Mouse (Mus musculus) hindbrain, embryonic 14.5 days (tissue): Measurements from ENCODE around the gene Ptpn18. TPM values are rescaled to one million over a fixed set of nuclear protein-coding genes. Genes with fewer than 3 reads are reported as not detected.

Experiments
- ATAC-seq: fragments of 200-750 bp; cut with Nextera tagmentation; 2 replicates; pipeline ENCODE4 v1.8.0; 2017; ENCODE audit warnings: moderate number of reproducible peaks, mild to moderate bottlenecking, moderate TSS enrichment, moderate library complexity; ENCODE audit not compliant: low FRiP score
- DNase-seq: peaks from one replicate; pipeline ENCODE4 v3.0.0-alpha.2; 2015; ENCODE audit warnings: low spot score
- H3K27ac ChIP-seq: fragments of 300-500 bp; sonication (generic); 2 replicates; pipeline ENCODE4 v1.5.1; 2014; ENCODE audit warnings: mild to moderate bottlenecking, moderate library complexity
- H3K27me3 ChIP-seq: fragments of 300-500 bp; sonication (generic); 2 replicates; pipeline ENCODE4 v1.6.1; 2014; ENCODE audit warnings: mild to moderate bottlenecking, low read length, mixed read lengths; ENCODE audit not compliant: control insufficient read depth, insufficient read depth
- H3K36me3 ChIP-seq: fragments of 300-500 bp; sonication (generic); replicated peaks from 2 replicates; pipeline ENCODE4 v1.6.1; 2014; ENCODE audit not compliant: control insufficient read depth, insufficient read depth
- H3K4me1 ChIP-seq: fragments of 300-500 bp; sonication (generic); replicated peaks from 2 replicates; pipeline ENCODE4 v1.6.1; 2014; ENCODE audit warnings: antibody characterized with exemption, low read length, mixed read lengths; ENCODE audit not compliant: control insufficient read depth, insufficient read depth
- H3K4me2 ChIP-seq: fragments of 300-500 bp; sonication (generic); replicated peaks from 2 replicates; pipeline ENCODE4 v1.6.1; 2014; ENCODE audit warnings: mild to moderate bottlenecking, moderate library complexity
- H3K4me3 ChIP-seq: fragments of 300-500 bp; sonication (generic); replicated peaks from 2 replicates; pipeline ENCODE4 v1.5.1; 2014; ENCODE audit warnings: mild to moderate bottlenecking, low read length
- H3K9ac ChIP-seq: fragments of 300-500 bp; sonication (generic); 2 replicates; pipeline ENCODE4 v1.6.1; 2014
- H3K9me3 ChIP-seq: fragments of 300-500 bp; sonication (generic); 2 replicates; pipeline ENCODE4 v1.6.1; 2016; ENCODE audit warnings: low read length; ENCODE audit not compliant: control insufficient read depth
- WGBS: fragments of 180-500 bp; shearing (Covaris S2); extraction: QIAGEN DNeasy Blood & Tissue Kit; methylation state at CpG from one replicate; pipeline ENCODE4 v1.1.7; 2014; 5-methylcytosine and 5-hydroxymethylcytosine counted together
- polyA plus RNA-seq: library from polyadenylated mRNA; unstranded; fragments of >200 nt; fragmentation: Nextera tagmentation; extraction: Ambion mirVana; gene quantifications from 2 replicates; pipeline ENCODE4 v1.2.1, GENCODE M21; 2014

Gene Ptpn18
- polyA plus RNA-seq, 1 experiment from 2014 or later = 6.8 TPM

- H3K36me3 ChIP-seq = no peaks in the 10 kb centered on the region
- H3K9me3 ChIP-seq = no peaks in the 10 kb centered on the region
- ATAC-seq = no peak
- H3K4me1 ChIP-seq = peaks cover 7% of the 10 kb centered on the region; the same call in 1 of the 2 replicates
- no peak overlapping the region for H3K9ac ChIP-seq
- no peak overlapping the region for H3K4me3 ChIP-seq
- H3K27ac ChIP-seq = no peak overlapping the region
- peaks cover 45% of the 10 kb centered on the region for H3K27me3 ChIP-seq
- DNase-seq = no peak
- WGBS = 32% methylated on average over 8 of the region's 8 CpGs
- H3K4me2 ChIP-seq = no peak overlapping the region
Measured at GRCm38 (mm10) chr1:34458431-34458830, 1.1 kb upstream of the Ptpn18 start.

- WGBS = 1% methylated on average over 15 of the region's 15 CpGs
- H3K4me1 ChIP-seq = peaks cover 7% of the 10 kb centered on the region; the same call in 1 of the 2 replicates
- peak overlapping the region; percentile 93 for H3K4me2 ChIP-seq
- no peak overlapping the region for H3K27ac ChIP-seq
- no peaks in the 10 kb centered on the region for H3K36me3 ChIP-seq
- peaks cover 45% of the 10 kb centered on the region for H3K27me3 ChIP-seq
- H3K9ac ChIP-seq = peak overlapping the region; percentile 54; the same call in 1 of the 2 replicates
- ATAC-seq (peak; percentile 25), DNase-seq (no peak)
- H3K9me3 ChIP-seq = no peaks in the 10 kb centered on the region
- peak overlapping the region; percentile 54 for H3K4me3 ChIP-seq
Measured at GRCm38 (mm10) chr1:34460061-34460441, 489 bp downstream of the Ptpn18 start.

- ATAC-seq = no peak
- H3K4me3 ChIP-seq = no peak overlapping the region
- H3K36me3 ChIP-seq = no peaks in the 10 kb centered on the region
- H3K4me1 ChIP-seq = peaks cover 7% of the 10 kb centered on the region; the same call in 1 of the 2 replicates
- 14% methylated on average over 7 of the region's 7 CpGs for WGBS
- H3K27ac ChIP-seq = no peak overlapping the region
- DNase-seq = peak; percentile 48
- H3K4me2 ChIP-seq = no peak overlapping the region
- peaks cover 36% of the 10 kb centered on the region for H3K27me3 ChIP-seq
- H3K9ac ChIP-seq = no peak overlapping the region
- no peaks in the 10 kb centered on the region for H3K9me3 ChIP-seq
Measured at GRCm38 (mm10) chr1:34462766-34463165, 3.2 kb downstream of the Ptpn18 start.

- ATAC-seq = no peak
Measured at GRCm38 (mm10) chr1:34464310-34464817, 4.8 kb downstream of the Ptpn18 start.

GRCm38 (mm10) chr1:34465445-34465844, 5.9 kb downstream of the Ptpn18 start:
- ATAC-seq = no peak
- Histone ChIP-seq H3K36me3 (no peaks in the 10 kb centered on the region), H3K4me3 (no peak overlapping the region), H3K4me2 (no peak overlapping the region), H3K27me3 (peaks cover 17% of the 10 kb centered on the region), H3K4me1 (no peaks in the 10 kb centered on the region), H3K27ac (no peak overlapping the region), H3K9ac (no peak overlapping the region), H3K9me3 (no peaks in the 10 kb centered on the region)
- DNase-seq = no peak
- 79% methylated on average over 6 of the region's 6 CpGs for WGBS

More at GRCm38 (mm10) chr1:34464310-34464817, 4.8 kb downstream of the Ptpn18 start:
- 84% methylated on average over 8 of the region's 8 CpGs for WGBS
- DNase-seq = no peak
- peaks cover 21% of the 10 kb centered on the region for H3K27me3 ChIP-seq
- no peak overlapping the region for H3K9ac ChIP-seq
- H3K4me3 ChIP-seq = no peak overlapping the region
- no peaks in the 10 kb centered on the region for H3K36me3 ChIP-seq
- H3K9me3 ChIP-seq = no peaks in the 10 kb centered on the region
- peaks cover 3% of the 10 kb centered on the region; the same call in 1 of the 2 replicates for H3K4me1 ChIP-seq
- no peak overlapping the region for H3K4me2 ChIP-seq
- no peak overlapping the region for H3K27ac ChIP-seq

GRCm38 (mm10) chr1:34468051-34468450, 8.5 kb downstream of the Ptpn18 start:
- ATAC-seq (no peak), DNase-seq (no peak)
- Histone ChIP-seq H3K4me2 (no peak overlapping the region), H3K4me1 (0 out of 2 replicates have a peak, but pooled peaks cover 5% of the 10 kb centered on the region), H3K9me3 (no peaks in the 10 kb centered on the region), H3K36me3 (no peaks in the 10 kb centered on the region), H3K4me3 (no peak overlapping the region), H3K9ac (no peak overlapping the region), H3K27ac (no peak overlapping the region), H3K27me3 (peaks cover 21% of the 10 kb centered on the region)
- WGBS = 44% methylated on average over 3 of the region's 3 CpGs

- no peaks in the 10 kb centered on the region for H3K9me3 ChIP-seq
- H3K4me3 ChIP-seq = no peak overlapping the region
- H3K4me1 ChIP-seq = 0 out of 2 replicates have a peak, but pooled peaks cover 7% of the 10 kb centered on the region
- no peak overlapping the region for H3K9ac ChIP-seq
- no peaks in the 10 kb centered on the region for H3K36me3 ChIP-seq
- no peak overlapping the region for H3K4me2 ChIP-seq
- no peak for DNase-seq
- ATAC-seq = no peak
- WGBS = 72% methylated on average over 4 of the region's 4 CpGs
- no peak overlapping the region for H3K27ac ChIP-seq
- peaks cover 25% of the 10 kb centered on the region for H3K27me3 ChIP-seq
Measured at GRCm38 (mm10) chr1:34468500-34468899, 8.9 kb downstream of the Ptpn18 start.

- Histone ChIP-seq H3K36me3 (no peaks in the 10 kb centered on the region), H3K4me2 (no peak overlapping the region), H3K4me3 (no peak overlapping the region), H3K4me1 (0 out of 2 replicates have a peak, but pooled peaks cover 7% of the 10 kb centered on the region), H3K27me3 (peaks cover 26% of the 10 kb centered on the region), H3K27ac (no peak overlapping the region), H3K9ac (no peak overlapping the region), H3K9me3 (no peaks in the 10 kb centered on the region)
- ATAC-seq (no peak), DNase-seq (no peak)
- WGBS = 68% methylated on average over 5 of the region's 5 CpGs
Measured at GRCm38 (mm10) chr1:34469801-34470200, 10.2 kb downstream of the Ptpn18 start.

- no peak overlapping the region for H3K27ac ChIP-seq
- ATAC-seq (peak; percentile 53; the same call in 1 of the 2 replicates), DNase-seq (no peak)
- WGBS = 1% methylated on average over 42 of the region's 43 CpGs
- H3K27me3 ChIP-seq = peaks cover 26% of the 10 kb centered on the region
- H3K9ac ChIP-seq = peak overlapping the region; percentile 42
- H3K9me3 ChIP-seq = no peaks in the 10 kb centered on the region
- no peaks in the 10 kb centered on the region for H3K36me3 ChIP-seq
- H3K4me1 ChIP-seq = 0 out of 2 replicates have a peak, but pooled peaks cover 7% of the 10 kb centered on the region
- peak overlapping the region; percentile 93 for H3K4me2 ChIP-seq
- H3K4me3 ChIP-seq = peak overlapping the region; percentile 44
Measured at GRCm38 (mm10) chr1:34472427-34473300, 13.1 kb downstream of the Ptpn18 start.
